Mouse (Mus musculus) lung, adult 2 months (tissue): ENCODE results near the gene Pnma1.

Experiments
- CTCF ChIP-seq: fragments of 200-500 bp; IDR thresholded peaks from 2 replicates; pipeline ENCODE4 v1.5.1; 2011; ENCODE audit warnings: mild to moderate bottlenecking, low read length, control low read depth; ENCODE audit not compliant: insufficient read depth
- POLR2A ChIP-seq: fragments of 200-500 bp; IDR thresholded peaks from 2 replicates; pipeline ENCODE4 v1.6.1; 2011; ENCODE audit warnings: low read depth, mild to moderate bottlenecking, control low read depth, low read length, borderline replicate concordance; ENCODE audit errors: extremely low read depth

GRCm38 (mm10) chr12:84187752-84188601 is 39.7 kb upstream of the Pnma1 start:
- no peak for TF ChIP-seq CTCF
- no peak for TF ChIP-seq POLR2A
